Mouse (Mus musculus) layer of hippocampus, postnatal 36 days (tissue): ENCODE measurements at regions not wholly inside any gene's neighbourhood (a gene's known extent, or its start where the extent isn't known, plus 50 kb on each side); places are given as distances from the start of the nearest gene placed in this dataset.
A peak's percentile ranks its signal among the peaks of the same experiment; 100 is the strongest.

Experiments
- DNase-seq, 2 experiments: peaks; one replicate each; pipeline ENCODE4 v3.0.0; 2022

DNA sequence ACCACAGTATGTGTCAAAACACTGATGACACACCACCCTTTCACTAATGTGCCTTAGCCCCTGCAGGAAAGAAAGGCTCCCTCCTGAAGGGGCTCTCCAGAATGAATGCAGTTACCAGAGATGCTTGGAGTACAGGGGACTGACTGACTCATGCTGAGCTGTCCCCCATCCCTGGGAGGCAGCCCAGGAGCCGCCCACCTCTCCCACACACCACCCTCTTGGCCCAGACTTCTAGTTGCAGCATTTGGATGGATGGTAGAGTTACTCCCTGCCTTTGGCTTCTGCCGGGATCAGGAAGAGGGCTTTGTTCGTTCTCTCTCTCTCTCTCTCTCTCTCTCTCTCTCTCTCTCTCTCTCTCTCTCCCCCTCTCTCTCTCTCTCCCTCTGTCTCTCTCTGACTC is 53.4 kb upstream of the Jun start:
- peak; percentile 60 to 69 for DNase-seq

DNA sequence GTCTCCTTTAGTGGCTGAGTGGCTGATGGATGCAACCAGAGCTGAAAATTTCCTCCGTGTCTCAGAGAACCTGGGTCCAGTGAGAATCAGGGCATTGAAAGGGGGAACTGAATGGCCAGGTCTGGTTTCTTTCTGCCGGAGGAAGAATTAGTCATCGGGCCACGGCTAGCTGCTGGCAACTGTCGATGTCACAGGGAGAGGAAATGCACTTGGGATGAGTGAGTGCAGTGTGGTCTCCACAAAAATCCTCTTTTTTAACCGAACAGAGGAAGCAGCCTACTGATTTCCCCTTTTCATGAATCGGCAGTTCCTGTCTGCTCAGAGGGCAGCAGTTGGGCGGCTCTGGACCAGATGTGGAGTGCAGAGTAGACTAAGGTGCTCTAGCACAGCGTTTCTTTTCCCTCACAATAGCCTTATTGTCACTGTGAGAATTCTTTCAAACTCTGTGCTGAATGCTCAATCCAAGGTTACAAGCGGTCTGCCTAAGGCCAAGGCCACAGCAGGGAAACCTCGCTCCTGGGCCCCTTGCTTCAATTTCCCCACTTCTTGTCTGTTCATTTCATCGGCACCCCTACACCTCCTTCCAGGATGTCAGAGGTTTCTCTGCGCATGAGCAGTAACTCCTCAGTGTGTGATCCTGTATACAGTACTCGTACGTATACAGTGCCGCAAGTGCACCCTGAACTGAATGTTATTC is 54.1 kb upstream of the Jun start:
- DNase-seq, result no peak

DNA sequence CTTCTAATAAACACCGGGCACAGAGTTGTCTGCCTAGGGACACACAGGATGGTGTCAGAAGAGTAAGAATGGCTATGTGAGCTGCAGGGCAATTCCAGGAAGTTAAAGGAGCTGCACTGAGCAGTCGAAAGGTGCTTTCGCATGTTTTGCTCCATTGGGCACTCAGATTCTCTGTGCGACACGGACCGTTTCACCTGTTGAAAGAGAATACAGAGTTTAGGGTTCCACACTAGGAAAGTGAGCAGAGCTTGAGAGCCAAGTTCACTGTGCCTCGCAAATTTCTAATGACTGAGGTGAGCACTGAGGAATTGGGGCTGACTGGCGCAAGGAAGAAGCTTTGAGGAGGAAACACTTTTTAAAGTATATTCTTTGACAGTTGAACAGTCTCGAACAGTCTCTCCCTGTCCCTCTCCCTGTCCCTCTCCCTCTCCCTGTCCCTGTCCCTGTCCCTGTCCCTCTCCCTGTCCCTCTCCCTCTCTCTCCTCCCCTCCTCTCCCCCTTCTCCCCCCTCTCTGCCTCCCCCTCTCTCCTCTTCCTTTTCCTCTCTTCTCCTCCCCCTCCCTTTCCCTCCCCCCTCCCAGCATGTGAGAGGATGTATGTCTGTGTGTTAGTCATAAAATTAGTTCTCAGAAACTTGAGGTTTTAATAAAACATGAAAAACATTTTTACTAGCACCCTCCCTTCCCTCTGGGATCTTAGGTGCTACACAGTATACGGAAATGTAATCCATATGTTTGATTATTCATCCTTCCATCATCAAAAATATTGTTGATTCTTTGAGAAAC is 55.1 kb upstream of the Jun start:
- no peak for DNase-seq

DNA sequence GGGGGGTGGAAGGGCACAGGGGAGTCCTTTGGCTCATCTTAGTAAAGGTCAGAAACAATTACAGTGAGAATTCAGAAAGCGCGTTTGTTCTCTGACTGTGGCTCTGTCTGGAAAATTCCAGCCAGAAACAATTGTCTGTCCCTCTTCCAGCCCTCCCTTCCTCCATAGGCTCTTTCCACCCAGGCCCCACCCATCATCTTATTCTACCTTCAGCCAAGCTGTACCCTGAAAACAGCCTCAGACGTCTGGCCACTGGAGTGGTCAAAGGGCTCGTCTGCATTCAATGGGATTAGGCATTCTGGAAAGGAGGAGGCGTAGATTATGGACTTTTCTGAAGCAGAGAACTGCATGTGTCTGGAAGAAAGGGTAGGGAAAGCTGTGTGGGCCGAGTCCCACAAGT is 56.8 kb upstream of the Jun start:
- no peak for DNase-seq

DNA sequence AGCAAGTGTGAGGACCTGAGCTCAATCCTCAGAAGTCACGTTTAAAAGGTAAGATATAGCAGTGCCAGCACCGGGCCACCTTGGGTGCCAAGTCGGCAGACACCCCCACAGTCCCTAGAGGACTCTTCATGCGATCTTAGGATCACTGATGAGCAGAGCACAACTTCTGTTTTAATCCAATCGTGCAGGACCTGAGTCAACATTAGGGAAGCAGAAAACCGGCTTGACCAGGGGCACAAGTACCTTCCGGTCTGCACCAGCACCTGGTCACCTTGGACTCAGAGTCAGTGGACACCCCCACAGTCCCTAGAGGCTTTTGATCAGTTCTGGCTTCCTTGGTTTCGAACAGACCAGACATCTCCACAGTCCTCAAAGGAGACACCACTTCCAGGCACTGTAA is 58.8 kb upstream of the Jun start:
- no peak for DNase-seq

DNA sequence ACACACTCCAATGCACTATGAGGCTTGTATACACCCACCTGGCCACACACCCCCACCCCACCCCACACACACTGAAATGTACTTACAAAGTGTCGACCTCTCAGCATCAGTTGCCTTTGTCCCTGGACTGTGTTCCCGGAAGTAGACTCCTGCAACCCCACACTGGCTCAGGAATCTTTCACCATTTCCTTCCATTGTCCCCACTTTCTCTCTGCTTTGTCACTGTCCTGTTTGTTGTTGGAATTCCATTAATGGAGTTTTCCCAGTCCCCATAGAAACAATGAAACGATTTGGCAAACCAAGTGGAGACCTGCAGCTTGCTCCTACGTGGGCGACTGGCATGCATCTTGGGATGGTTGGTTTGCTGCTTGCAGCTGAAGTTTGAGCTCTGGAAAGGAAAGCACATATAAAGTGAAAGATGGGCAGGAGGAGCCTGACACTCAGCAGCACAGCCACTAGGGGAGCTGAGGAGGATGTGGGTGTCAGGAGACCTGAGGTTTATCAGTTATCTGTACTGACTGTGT is 65.2 kb upstream of the Jun start:
- no peak for DNase-seq

DNA sequence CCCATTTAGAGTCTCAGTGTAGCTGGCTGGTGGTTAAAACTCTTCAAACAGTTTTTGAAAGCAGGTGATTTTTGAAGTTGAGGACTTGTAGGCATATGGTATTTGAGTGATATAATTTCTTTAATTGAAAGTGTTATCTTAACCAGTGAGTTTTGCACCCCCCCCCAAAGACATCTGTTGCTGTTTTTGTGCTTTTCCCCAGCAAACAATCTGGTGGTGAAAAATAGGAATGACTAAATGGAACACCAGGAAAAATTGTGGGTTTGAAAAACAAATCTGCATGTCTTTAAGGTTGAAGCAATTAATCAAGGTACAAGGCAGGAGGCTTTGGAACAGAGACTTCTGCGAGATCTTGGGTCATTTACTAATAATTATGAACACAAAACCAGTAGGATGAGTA is 68.9 kb upstream of the Jun start:
- no peak for DNase-seq

DNA sequence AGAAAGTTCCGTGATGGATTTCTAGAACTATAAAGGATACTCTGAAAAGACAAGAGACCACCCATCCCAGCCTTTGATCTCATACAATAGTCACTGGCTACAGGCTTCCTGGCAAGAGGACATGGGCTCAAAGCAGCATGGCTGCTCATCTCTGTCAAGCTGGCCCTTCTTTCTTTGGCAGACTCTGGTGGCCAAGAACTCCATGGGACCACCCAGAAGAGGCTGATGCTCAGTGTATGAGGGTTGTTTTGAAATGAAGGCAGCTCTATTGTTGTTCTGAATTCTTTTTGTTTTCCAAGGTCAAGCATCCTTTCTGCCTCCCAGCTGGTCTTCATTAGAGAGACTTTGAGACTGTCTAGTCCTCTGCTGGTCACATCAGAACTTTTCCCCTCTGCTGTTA is 73.3 kb upstream of the Jun start:
- DNase-seq, result no peak

DNA sequence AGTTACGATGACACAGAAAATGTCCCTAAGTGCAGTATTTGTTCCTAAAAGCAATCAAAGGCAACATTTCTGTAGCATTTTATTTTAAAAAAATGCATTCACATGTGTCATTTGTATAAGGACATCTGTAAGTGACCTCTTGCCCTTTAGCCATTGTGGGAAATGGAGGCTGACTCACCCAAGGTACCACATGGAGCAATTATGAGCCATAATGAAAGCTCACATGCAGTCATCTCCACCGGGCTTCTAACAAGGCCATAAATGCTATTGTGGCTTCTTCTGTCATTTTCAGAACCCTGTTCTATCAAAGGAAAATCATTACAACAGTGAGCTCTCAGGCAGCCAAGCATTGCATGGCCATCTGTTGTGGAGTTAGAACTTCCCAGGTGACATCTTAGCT is 75.9 kb upstream of the Jun start:
- no peak for DNase-seq

DNA sequence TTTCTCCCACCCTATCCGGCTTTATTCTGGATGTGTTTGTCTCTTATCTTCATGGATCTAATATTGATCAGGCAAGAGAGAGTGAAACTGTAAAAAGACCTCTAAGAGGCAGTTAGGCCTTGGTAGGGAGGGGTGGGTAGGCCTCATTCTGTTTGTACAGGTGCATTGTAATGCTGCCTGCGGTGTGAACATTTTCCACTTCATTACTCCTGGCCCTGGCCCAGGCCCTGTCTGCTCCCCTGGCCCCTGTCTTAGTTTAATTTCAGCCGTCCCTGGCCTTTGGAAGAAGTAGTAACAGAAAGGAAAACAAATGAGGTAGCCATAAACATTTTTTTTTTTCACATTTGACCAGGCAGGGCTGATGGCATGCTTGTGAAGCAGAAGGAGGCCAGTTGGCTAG is 81.8 kb upstream of the Jun start:
- DNase-seq, result no peak

DNA sequence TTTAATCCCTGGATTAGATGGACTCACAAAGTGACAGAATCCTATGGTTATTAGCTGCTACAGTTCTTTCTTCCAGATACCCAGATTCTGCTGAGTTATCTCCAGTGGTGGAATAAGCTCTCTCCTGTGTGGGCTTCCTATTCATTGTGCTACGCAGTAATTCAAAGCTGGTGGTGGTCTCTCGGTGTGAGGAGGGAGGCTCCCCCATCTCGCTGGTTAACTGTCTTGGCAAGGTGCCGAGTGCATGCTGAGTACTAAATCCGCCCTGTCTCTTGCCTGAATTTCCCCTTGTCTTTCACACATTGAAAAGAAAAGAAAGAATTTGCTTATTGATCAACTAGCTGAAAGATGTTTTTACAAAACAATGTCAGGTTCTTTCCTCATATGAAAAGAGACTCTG is 82.6 kb upstream of the Jun start:
- no peak for DNase-seq

DNA sequence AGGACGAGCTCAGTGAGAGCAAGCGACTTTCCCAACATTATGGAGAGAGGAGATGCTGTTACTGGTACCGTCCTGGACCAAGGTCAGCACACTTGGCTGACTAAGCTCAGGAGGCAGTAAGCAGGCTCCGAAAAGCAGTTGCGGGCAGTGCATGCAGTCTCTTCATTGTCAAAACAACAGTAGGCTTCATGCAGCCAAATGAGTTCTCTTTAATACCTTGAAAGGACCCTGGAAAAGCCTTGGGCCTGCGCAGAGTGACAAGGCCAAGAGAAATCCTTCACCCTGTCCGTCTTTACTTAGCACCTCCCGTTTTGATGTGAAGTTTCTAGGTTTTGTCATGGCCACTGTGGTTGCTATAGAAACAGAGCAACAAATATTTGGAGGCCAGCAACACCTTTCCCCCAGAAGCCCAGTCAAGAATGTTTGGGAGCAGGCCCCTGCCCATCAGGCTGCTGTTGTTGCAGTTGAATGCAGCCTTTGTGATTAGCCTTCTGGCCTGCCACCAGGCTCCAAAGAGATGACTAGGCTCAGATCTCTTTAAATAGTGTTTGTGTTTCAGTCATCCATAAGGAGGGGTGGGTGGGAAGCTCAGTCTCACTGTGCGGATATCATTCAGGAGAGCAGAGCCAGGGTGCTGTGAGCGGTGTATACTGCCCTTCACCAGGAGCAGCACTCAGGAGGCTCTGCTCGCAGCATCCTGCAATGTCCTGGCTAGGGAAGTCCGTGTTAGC is 85.6 kb upstream of the Jun start:
- no peak for DNase-seq

DNA sequence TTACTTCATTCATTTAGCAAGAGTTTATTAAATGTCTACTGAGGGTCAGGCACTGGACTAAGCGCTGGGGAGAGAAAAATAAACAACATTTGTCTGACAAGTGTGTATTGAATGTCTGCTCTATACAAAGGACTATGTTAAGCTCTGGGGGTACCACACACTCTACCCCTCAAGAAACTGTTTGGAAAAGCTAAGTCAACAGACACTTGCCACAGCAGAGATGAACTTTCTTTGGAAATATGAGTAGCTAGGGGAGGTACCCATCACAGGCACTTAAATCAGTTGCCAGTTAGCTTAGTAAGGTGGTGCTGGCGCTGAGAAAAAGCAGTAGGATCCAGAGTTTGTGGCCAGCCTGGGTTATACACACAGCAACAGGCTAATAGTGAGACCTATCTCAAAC is 86.7 kb upstream of the Jun start:
- DNase-seq, result no peak

DNA sequence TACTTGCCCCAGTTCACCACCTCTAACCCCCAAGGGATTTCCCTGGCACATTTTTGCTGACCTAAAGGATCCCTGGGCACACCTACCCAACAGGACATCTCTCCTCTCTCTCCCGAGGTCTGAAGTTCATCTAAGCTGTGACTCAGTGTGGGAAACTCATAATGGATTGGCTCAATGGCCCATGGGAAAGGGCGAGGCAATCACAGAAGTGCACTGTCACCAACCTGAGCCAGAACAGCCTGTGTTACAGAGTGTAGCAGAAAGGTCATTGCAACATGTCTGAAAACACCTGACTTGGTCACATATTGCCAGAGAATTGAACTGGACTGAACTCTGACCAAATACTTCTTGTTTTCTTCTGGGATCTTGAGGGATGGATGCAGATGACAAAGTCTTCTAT is 89.2 kb upstream of the Jun start:
- no peak for DNase-seq

DNA sequence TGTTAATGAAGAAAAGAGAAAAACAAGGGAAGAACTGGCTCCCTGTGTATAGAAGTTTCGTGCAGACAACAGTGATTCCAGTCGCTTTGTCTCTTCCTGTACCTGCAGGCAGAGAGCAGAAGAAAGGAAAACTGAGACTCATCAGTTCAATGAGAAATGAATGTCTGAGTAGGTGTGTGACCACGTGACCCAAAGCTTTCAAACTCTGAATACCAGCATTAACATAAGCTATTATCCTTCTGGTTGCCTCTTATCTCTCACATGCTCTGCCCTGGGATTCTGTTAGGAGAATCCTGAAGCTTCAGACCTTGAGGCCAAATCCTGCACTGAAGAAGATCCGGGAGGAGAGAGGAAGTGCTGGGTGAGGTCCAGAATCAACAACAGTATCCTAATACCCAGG is 91.1 kb upstream of the Jun start:
- no peak for DNase-seq

DNA sequence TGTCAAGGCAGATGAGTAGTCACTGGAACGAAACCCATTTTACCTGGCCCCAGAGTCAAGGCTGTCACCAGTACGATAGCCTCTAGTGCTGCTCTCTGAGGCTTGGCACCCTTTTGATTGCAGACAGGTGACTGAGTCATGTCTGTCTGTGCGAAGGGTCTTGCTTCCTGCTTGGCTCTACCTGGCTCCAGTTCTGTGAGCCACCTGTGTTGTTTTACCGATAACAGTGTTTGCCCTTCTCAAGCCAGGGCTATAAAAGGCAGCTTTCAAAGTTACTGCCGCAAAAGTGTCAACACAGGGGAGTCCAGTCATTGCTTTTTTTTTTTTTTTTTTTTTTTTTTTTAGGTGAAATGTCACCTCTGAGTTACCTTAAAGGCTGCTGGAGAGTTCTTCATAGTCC is 91.6 kb upstream of the Jun start:
- DNase-seq, result no peak

DNA sequence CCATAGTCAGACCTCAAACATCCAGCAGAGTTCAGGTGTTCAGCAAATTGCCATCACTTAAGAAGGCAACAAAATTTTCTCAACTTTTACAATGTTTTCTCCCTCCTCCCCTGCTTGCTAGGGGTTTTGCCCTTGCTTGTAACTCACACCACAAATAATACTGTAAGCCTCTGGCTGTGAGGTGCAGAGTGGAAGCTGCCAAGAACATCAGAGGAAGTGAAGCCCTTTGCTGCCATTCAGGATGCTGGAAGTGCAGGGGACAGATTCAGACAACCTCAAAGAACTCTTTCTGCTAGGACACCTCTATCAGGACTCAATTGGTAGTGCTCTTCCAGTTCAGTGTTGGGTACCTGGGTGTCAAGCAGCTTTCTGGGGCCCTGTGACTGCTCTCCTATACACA is 92.4 kb upstream of the Jun start:
- no peak for DNase-seq

DNA sequence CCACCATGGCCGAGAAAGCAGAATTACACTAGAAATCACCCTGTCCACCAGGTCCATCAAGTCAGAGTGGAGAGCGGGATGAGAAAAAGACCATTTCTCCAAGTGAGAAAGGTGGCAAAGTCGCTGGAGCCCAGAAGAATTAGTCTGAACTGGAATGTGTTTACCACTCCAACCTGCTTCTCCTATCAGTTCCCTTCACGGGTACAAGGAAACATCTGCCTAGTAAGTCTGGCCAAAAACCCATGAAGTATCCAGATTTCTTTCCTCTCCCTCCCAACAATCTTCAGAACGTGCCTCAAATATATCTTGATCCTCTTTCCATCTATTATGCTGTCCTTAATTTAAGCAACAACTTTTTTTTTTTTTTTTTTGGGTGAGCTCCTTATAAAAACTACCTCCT is 94.2 kb upstream of the Jun start:
- no peak for DNase-seq

DNA sequence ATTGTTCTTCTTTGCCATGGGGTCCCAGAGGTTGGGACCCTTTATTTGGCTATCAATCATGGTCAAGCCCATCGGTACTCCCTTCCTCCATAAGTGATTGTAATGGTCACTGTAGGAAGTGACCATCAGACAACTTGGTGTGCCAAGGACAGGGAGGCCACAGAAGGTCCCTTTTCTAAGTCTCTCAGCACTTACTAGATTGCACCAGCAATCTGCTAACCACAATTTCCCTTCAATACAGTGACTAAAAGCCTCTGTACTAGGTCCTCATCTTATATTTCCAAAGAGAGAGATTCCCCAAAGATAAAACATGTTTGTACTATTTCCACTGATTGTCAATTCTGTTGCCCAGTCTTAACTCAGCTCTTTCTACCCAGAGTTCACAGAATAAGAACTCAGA is 96.6 kb upstream of the Jun start:
- DNase-seq, result no peak

DNA sequence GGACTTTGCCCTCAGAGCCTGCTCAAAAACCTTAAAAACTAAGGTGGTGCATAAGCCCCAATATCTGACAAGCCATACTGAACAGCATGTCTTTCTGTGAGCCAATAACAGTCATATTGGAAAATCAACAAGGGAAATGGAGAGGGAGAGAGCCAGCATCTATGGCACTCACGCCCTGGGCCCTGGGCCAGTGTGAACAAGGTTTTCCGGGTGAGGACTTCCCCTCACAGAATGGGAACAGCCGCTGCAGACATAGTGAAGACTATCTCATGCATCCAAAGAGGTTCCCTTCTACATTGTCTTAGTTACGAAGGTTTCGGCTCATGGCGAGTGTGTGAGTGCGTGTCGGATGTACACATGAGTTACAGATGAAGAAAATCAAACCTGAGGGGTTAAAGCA is 99.7 kb upstream of the Jun start:
- DNase-seq, result no peak

DNA sequence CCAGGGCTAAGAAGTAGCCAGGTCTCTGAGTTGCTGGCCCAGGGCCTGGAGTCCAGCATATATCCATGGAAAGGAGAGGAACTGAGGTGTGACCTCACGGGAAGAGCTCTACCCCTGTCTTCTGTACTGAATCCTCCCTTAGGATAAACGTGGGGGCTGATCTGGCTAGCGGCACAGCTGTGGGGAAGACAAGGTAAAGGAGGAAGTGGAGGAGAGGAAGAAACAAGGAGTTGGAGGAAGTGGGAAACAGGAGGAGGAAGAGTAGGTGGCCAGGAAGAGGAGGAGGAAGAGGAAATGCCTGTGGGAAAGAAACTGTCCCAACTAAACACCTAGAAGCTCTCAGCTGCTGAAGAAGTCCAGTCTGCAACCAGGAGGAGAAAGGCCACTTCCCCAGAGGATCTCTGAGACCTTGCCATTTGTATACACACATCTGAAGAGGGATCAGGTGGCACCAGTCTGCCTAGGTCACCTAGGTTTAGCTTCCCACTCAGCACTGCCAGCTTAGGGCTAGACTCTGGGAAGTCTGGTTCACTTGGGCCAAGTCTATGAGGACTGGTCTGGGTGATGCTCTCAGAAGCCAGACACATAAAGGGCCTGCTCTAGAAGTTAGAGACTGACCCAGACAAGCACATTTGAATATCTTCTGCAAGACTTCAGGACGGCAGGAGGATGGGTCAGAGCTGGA is 100.6 kb upstream of the Jun start:
- DNase-seq, result no peak

DNA sequence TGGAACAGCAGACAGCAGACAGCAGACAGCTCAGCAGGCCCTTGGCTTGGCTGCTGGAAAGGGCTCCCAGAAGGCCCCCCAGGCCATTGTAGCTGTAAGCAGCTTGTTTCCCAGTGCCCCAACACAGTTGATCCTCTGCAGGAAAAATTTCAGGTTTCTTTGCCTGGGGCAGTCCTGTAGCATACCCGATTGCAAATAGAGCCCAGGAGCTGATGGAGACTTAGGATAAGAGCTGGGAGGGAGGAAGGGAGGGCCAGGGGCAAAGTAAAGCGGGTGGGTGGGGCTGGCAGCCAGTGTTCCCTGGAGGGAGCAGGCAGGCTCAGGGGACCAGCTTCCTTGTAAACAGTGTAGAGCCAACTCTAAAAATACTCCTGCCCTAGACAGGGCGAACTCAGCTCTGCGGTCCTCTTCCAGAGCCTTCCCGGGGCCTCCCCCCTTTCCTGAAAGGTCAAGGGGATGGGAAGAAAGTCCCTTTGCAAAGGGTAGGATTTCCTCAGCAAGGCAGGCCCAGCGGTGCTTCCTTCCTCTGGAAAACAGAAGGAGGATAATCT is 101.8 kb upstream of the Jun start:
- DNase-seq, result no peak

DNA sequence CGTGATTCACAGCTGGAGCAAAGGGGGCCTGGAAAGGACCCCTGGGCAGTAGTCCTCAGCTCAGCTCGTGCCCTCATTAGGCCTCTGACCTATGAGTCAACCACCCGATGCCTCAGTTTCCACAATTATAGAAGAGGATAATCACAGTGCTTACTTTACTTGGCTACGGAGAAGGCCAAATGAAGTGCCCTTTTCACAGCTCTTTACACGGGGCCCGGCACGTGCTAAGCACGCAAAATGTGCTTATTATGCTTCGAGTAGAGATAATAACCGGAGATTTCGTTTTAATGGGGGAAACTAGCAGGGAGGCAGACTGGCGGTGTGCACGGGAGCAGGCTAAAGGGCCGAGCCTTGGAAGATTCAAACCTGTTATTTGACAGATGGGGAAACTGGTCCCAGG is 102.4 kb upstream of the Jun start:
- no peak for DNase-seq
